Mouse (Mus musculus) CD4-positive, CD25-positive, alpha-beta regulatory T cell, adult 4 months (primary cell): ENCODE results near the gene Ctnna3. TPM values are rescaled to one million over a fixed set of nuclear protein-coding genes. Genes with fewer than 3 reads are reported as not detected.

Experiments used
- ATAC-seq: one replicate; pipeline ENCODE4 v1.8.0; 2017
- polyA plus RNA-seq, 2 experiments: library from polyadenylated mRNA; unstranded; fragments of 100-300 nt; shearing (Covaris generic); gene quantifications; one replicate each; pipeline ENCODE4 v1.2.1; 2017

The Ctnna3 gene
- polyA plus RNA-seq, 2 experiments from 2014 or later: 0.19 TPM; not detected in 1

DNA sequence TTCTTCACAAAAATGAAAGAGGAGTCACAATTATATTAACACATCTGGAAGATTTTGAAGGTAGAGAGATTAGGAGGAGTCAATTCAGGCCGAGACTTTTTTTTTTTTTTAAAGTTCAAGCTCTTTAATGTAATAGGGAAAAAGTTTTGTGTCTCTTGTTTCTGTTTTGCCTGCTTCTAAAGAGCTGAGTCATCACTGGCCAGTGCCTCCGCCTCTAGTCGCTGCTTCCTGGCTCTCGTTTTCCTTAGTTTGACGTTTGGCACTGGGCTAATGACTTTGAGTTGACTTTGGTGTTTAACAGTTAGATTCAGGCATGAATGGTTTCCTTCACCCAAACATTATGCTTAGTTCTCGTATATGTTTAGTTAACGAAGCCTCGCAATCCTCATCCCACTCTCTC lies 282.6 kb downstream of the Ctnna3 start:
- ATAC-seq: no peak

DNA sequence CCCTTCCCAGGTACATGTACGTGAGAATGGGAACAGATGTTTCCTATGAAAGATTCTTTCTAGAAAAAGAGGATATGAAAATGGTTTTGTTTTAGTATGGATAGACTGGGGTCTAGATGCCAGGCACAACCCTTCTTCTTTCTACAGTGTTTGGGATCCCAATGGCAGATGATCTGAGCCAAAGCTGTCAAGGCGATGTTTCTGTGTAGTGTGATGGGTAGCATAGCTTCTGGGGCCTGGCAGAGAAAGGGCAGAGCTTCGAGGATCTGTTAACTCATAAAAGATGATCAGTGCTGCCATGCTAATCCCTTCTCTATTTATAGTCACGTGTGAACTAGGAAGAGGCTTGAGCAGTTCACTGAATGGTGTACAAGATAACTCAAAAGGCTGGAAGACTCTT lies 284.3 kb downstream of the Ctnna3 start:
- no peak for ATAC-seq

DNA sequence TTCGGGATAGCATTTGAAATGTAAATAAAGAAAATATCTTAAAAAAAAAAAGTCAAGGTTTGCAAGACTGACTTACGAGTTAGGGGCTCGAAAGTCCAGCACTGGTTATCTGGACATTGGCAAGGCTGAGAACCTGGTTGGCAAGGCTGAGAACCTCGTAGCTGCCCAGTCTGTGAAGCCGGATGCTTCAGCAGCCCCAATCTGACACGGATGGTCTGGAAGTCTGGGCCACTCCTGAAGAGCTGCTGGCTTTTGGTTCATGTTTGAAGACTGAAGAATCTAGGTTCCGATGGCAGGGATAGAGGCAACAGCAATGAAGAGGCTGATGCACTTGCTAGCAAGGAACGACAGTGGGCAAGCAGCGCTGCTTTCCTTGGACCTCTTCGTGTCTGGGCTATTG lies 339.0 kb downstream of the Ctnna3 start:
- ATAC-seq: no peak

DNA sequence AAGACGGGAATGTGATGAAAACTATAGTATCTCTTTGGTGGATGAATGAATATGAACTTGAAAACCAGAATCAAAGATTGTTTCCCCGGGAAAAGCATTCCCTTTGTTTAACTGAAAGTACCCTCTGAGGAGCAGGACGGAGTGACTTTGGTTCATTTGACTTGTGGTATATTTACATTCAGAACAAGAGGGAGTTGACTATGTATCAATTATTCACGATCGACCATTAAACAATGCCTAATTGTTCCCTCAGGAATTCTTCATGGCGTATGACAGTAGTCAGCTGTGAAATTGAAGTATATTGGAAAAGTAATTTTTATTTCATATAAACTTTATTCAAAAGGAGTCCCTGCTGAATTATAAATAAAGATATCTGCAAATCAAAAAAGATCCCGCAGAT lies 341.8 kb downstream of the Ctnna3 start:
- no peak for ATAC-seq

DNA sequence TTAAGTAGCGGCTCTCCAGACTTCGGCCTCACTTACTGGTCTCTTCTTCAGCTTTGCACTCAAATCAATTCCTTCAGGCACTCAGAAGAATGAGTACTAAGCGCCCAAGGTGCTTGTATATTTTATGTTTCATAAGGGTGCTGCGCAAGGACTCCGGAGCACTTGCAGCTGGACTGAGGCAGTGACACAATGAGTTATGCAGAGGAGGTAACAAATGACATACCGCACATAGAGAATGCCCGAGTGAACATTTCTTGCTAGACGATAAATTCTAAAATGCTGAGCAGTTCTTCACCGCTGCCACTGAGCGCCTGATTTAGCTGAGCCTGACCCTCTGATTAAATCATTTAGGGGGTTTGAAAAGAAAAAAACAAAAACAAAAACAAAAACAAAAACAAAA lies 342.2 kb downstream of the Ctnna3 start:
- no peak for ATAC-seq

DNA sequence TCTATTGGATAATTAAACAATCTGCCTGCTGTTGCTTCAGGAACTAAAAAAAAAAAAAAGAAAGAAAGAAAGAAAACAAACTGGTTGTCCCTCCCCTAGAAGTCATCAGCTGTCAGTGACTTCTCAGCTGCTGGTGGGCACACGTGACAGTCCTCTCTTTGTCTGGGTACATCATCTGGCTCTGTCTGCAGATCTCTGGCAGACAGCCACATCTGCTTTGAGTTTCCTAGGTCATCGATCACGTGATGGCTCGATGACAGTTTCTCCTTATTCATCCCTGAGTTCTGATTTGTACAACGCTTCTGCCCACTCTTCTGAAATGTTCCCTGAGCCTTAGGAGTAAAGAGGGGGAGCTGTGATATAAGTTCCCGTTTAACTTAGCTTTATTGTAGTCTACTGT lies 352.1 kb downstream of the Ctnna3 start:
- ATAC-seq: no peak

DNA sequence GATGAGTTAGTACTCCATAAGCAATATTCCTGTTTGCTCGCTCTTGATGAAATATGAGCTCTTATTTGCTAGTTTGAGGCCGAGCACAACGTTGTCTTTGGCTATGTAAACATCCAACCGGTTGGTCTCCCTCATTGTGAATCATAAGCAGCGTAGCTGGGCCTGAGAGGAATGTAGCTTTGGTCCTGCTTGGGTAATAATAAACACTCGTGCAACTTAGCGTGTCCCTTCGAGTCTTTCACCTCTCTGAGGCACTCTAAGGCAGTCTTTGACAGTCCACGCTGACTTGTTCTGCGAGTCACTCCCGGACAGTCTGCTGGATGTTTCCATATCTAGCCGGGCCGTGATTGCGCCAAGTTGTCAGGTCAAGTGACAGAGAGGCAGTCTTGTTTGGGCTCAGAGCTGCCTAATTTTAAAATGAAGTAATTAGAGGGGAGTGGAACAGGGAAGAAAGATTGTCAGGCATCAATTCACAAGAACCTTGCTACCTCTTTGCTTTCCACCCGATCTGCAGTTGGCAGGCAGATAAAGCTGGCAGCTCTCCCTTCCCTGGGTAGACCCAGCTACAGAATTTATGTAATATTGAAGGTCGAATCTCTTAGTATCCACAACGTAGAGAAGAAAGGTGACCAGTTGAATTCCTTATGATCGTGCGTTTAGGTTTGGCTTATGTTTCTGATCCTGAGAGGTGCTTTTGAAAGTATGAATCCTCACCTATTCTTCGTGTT lies 355.1 kb downstream of the Ctnna3 start:
- no peak for ATAC-seq

DNA sequence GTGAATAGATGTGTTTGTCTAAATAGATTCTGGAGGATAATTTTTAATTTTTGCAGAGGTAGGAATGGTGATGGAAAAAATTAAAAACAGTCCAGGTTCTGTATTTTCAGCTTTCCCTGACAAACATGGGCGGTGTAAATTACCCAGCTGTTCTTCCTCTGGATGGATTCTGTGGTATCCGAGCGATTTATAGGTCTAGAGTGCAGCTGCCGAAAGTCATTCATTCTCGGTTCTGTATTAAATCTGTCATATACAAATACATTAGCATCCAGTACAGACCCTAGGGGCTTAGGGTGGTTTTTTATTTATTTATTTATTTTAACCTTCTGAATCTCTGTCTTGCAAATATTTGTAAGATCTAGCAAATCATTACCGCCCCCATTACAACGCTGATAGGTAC lies 356.5 kb downstream of the Ctnna3 start:
- ATAC-seq: no peak

DNA sequence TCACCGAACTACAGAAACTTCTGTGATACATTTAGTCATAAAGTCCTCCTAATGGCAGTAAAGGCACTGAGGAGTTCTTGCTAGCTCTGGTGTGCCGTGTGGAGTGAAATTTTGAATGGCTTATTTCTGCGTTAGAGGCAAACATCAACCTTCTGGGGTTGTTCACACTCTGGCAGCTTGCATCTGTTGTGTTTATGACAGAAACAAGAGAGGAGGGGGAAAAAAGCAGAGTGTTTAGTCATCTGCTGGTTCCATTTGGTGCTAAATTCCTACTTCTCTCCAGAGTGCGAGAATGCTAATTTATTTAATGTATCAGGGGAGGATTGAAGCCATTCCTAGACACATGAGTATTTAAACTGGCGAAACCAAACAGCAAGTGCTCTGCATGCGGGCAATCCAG lies 374.0 kb downstream of the Ctnna3 start:
- no peak for ATAC-seq

DNA sequence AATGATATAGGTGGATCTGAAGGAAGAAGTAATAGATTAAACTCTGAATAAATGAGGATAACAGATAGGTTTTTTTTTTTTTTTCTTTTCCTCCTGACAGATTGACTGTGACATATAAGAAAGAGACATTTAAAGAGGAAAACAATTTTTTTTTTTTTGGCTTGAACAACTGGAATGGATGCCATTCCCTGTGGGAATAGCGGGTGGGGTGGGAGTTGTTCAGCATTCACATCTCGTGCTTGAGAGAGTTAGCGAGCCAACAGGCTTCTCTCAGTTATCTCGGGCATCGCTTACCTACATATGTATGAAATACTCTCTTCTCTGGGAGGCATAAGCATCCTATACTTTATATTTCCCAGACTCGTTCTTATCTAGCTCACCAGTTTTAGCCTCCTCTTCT lies 375.7 kb downstream of the Ctnna3 start:
- no peak for ATAC-seq

DNA sequence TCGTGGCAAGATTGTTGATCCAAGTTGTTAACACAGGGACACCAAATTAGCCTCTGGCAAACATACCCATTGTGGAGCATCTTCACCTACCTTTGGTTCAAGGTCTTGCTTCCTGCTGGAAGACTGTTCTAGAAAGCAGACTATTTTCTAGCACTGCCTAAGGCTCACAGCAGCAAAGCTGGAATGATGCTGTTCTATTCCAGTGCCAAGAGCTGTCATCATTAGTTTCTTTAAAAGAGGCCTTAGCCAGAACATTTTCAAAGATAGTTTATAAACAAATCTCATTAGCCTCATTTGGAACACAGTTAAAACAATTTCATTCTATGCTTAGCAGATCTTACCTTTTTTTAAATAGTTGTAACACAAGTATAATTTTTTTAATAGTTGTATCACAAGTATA lies 376.4 kb downstream of the Ctnna3 start:
- no peak for ATAC-seq

DNA sequence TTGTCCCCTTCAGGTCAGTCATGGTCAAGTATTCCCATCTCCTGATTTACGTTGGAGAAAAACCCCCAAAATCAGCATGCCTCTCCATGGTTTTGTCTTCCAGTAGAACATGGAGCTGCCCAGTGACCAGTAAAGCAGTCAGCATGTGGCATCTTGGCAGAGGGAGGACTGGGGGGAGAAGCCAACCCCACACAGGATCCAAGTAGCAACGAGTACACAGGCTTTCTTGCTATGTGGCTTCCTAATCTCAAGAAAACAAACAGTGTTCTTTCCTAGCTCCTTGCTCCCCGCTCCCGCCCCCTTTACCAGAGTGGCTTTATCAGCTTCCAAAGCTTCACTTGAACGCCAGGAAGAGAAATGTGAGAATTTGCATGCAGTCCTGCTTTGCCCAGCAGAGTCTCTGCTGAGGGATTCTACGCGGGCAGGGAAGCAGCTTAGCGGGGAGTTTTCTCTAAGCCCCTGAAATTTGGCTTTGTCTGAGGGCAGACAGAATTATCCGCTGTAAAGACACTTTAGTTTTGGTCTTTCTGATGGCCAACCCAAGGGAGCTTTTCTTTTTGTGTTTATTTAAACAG lies 380.2 kb downstream of the Ctnna3 start:
- ATAC-seq: no peak

DNA sequence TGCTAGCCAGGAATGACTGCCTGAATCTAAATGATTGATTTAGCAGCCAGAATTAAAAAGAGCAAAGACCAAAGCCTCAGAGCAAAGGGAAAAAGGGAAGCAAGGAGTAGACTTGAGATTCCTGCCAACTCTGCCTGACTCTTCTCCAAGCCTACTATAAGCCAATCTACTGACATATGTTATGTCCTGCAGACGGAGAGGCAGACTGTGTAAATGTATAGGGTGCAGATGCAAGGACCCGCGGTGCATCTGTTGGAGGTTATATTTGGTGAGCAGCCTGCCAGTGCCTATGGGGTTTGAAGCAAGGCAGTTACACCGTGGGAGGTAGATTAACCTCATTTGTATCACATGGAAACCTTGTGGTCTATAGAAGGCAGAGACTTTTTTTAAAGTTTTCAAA lies 409.1 kb downstream of the Ctnna3 start:
- ATAC-seq: no peak

DNA sequence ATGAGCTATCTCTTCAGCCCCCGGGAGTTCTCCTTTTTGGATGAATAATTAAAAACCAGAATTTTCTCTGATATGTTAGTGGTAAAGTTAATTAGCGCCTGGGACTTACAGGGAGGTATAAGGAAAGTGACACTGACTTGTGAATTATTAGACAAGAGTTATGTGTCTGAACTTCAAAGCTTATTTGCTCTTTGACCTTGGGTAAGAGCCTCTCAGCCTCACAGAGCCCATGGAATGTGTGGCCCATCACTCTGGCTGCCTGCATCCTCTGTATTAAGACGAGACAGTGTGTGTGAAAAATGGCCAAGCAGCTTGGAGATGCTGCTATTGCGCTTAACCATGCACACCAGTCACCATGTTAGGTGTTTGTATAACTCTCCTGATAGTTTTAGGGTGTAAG lies 422.0 kb downstream of the Ctnna3 start:
- ATAC-seq: no peak

DNA sequence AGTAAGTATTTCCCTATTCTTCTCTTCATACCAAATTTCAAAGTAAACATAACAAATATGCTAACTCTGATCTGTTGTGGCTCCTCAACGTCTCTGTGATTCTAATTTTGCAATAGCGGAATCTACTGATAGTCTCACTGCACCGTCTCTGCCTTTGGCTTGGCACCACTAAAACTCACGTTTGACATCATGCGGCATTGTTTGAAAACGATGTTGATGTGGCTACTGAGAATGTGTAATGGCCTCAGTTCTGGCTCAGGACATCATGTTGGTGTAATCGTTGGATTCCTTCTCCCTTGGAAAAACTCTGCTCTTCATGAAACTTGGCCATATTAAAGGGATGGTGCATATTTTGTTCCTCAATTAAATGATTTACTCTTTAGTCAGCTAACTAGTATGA lies 439.2 kb downstream of the Ctnna3 start:
- no peak for ATAC-seq

DNA sequence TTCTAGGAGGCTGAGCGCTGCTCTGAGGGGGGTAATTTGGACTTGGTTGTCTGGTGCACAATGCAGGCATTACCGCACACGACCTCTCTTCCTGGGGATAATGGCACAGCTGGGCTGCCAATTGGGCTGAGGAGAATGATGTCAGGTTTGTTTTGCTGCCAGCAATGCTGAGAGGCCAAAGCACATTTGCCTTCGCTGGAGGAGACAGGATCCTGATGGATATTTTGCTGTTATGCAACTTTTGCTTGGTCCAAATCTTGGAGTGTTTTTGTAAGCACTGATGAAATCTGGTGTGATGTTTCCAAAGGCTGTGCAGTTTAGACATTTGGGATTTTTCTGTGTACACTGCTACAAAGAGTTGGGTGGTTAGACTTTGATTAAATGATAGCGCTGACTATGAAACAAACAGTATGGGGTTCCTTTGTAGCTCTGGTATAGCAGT lies 450.6 kb downstream of the Ctnna3 start:
- no peak for ATAC-seq

DNA sequence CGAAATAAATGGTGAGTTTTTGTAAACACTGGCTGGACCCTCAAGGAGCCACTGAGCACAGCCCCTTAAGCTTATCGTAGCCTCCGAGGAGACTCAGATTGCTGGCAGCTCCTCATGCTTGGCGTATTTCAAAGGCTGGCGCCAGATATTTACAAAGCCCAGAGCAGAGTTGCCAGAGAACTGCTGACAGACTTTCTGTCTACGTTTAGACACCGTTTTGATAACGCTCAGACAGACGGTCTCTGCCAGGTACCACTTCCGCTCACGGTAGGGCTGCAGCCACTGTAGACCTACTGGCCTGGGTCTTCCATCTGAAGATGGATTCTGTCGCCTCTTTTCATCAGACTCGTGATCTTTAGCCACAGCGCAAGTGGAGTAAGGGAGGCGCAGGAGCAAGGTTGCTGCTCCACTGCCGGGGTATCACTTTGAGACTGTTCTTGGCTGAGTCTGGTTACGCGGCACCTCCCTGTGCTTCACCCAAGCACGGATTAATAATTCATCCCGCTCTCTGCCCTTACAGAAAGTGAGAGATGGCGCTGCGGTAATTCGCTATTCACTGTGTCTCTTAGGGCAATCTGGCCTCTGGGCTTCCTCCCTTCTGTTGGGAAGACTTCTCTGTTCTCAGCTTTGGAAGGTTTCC lies 456.7 kb downstream of the Ctnna3 start:
- no peak for ATAC-seq

DNA sequence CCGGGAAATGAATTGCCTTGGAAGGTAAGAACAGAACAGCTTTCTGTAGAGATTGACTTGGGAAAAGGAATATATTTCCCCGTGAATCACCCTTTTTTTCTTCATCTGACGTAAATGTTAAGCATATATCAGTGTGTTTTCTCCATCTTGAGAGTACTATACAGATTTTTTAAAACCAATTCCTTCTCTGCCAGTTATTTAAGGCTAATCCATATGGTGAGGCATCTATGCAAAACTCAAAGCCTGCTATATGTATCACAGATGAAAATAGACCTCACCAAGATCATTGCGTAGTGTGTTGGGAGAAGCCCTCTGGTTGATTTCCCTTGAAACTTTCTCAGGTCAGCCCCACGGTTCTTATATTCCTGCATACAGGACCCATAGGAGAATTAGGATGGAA lies 464.7 kb downstream of the Ctnna3 start:
- no peak for ATAC-seq

DNA sequence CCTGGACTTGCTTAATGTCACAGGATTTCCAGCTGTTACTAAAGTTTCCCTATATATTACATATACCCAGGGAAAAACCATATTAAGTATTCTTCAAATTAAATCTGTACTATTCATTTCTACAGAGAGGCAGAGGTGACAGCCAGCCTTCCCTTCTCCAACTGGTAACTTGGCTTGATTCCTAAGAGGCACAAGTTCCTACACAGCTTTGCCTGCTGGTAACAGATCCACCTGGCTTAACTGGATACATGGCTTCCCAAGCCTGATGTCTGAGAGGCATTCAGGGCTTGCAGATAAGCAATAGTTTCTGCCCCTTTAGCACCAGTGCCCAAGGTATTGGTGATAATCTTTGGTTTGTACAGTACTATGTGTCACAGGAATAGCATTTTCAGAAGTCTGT lies 470.0 kb downstream of the Ctnna3 start:
- no peak for ATAC-seq

DNA sequence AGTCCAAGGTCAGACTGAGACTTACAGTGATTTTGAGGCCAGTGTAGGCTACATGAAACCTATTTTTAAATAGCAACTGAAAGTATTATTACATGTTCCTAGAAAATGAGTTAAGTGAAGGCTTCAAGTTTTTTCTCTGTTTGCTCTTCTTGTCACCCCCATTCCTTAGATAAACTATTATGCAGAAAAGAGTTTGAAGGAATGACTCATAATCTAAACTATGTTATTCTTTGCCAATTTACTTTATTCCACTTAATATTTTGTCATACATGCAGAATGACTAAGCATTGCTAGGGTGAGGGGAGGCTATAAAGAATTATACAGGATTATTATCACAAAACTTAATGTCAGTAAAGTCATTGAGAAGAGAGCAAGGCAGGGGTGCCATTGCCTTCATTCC lies 479.0 kb downstream of the Ctnna3 start:
- ATAC-seq: no peak

DNA sequence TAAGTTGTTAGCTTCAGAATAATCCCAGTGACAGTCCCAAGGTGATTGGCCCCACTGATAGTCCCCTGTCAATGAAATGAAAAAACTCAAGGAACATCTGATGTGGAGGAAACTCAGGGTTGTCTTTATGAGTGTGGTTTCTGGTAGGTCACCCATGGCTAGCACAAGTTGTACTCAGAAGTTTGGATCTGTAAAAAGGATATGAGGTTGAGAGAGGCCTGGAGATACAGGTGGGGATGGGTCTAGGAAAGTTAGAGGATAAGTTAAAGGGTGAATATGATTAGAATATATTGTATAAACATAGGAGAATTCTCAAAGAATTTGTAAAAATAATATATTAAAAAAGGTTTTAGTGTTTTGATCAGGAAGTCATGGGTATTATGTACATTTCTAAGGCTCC lies 497.4 kb downstream of the Ctnna3 start, which contains the start of gene Gm10118:
Gene Gm10118 (minus strand): TSS at position 101 of the 400 bp plus-strand sequence.
- no peak for ATAC-seq

DNA sequence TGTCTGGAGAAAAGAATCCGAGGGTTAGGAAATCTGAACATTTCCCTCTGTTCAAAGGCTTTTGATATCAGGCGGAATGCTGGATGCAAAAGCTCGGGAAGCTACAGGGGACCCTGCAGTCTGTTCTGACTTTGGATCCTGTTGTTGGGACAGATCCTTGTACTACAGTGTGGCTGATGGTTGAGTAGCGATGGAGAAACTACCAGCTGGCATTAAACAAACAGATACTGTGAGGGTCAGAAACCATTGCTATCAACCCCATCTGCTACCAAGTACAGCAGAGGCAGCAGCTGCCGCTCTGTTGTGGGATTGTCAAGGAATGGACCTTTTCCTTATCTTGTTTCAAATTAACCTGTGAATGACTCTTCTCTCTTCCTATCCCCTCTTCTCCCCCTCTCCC lies 504.0 kb downstream of the Ctnna3 start:
- no peak for ATAC-seq

DNA sequence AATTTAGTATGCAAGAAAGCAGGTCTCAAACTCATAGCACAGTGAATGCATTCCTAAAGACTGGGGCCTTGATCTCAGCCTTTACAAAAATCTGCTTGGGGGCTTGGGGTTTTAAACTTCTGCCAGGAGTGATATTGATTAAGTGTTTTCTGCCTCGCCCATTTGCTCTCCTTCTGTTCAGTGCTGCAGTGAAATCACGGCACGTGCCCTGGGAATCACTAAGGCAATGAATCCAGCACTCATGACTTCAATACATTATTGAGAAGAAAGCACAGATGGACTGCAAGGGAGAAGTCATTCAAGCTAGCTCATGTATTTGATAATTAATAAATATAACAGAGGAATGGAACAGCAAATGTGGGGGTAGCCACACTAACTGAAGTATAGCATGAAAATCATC lies 515.6 kb downstream of the Ctnna3 start:
- no peak for ATAC-seq

DNA sequence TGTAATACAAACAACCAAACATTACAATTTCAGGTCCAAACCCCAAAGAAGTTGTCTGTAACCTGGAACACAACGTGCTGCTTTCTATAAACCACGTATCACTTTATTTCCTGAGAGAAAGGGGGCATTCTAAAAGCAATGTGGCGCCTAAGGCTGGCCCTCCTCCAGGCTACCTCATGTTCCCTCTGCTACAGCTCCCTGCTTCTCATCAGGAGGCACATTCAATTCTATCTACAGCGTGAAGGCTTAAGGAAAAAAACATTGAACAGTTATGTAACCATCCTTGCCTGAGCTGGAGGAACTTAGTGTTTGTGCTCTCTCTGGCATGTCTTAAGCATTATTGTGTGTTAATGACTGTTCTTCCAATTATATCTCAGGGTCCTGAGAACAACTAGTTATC lies 517.4 kb downstream of the Ctnna3 start:
- no peak for ATAC-seq
